Mouse (Mus musculus): ENCODE measurements around the gene Eif2s3x. TPM values are rescaled to one million over a fixed set of nuclear protein-coding genes. Genes with fewer than 3 reads are reported as not detected.

Gene Eif2s3x
- 116 TPM for total RNA-seq (2023)

GRCm38 (mm10) chrX:94212597-94213321 lies at the start of gene Eif2s3x:
Gene Eif2s3x, minus strand, starts transcription at chrX:94212862.

GRCm38 (mm10) chrX:94234532-94235189 lies 22.0 kb upstream of the Eif2s3x start, which contains the start of gene Klhl15:
Gene Klhl15, plus strand, starts transcription at chrX:94234599.

Other genes starting within 250 kb of the Eif2s3x start
- gene AU015836, start 244.2 kb downstream of the Eif2s3x start, total RNA-seq (2023): not detected
- 53.4 TPM for gene Zfx, start 89.2 kb downstream of the Eif2s3x start, total RNA-seq (2023)
- gene Klhl15, start 21.7 kb upstream of the Eif2s3x start, total RNA-seq (2023): 19.4 TPM
- not detected for gene Fam90a1b, start 153.9 kb upstream of the Eif2s3x start, total RNA-seq (2023)
- gene Apoo, start 154.3 kb upstream of the Eif2s3x start, total RNA-seq (2023): 7.4 TPM

Data from CD4-positive naive resting alpha-beta T cell, adult 57 days (primary cell).